Mouse (Mus musculus) bone marrow macrophage, adult 2 months (primary cell): ENCODE data around the gene Foxl1.

ENCODE experiments used
- CTCF ChIP-seq: IDR thresholded peaks from 2 replicates; pipeline ENCODE4 v1.5.1; 2012; ENCODE audit warnings: low read depth, mild to moderate bottlenecking, low read length, moderate library complexity
- POLR2A ChIP-seq: IDR thresholded peaks from 2 replicates; pipeline ENCODE4 v1.6.1; 2012; ENCODE audit warnings: mild to moderate bottlenecking, low read depth, low read length, borderline replicate concordance

DNA sequence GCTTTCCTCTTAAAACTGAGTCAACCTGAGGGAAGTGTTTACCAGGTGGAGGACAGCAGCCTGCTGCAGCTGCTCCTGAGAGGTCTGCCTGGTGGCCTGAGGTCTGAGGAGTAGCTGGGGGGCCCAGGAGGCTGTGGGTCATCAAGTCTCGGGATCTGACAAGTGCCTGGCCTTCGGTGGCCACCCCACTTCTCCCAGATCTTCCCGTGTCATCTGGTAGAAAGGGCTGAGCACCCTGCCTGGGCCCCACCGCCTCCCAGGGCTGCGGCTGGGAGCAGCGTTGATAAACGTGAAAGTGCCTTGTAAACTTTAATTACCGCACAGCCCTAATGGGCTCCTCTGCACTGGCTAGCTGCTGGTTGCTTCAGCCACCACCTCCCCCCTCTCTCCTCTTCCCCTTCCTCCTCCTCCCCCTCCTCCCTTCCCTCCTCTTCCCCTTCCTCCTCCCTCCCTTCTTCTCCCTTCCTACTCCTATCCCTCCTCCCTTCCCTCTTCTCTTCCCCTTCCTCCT, 20.9 kb downstream of the Foxl1 start:
- TF ChIP-seq POLR2A = no peak
- TF ChIP-seq CTCF = no peak
